Mouse (Mus musculus) hindbrain, embryonic 12.5 days (tissue): ENCODE results near the gene Ndrg4. TPM values are rescaled to one million over a fixed set of nuclear protein-coding genes. Genes with fewer than 3 reads are reported as not detected.
A peak's percentile ranks its signal among the peaks of the same experiment; 100 is the strongest.

Source experiments
- ATAC-seq: fragments of 200-750 bp; cut with Nextera tagmentation; 2 replicates; pipeline ENCODE4 v1.8.0; 2017; ENCODE audit warnings: moderate TSS enrichment; ENCODE audit not compliant: low FRiP score
- H3K27ac ChIP-seq: fragments of 300-500 bp; sonication (generic); 2 replicates; pipeline ENCODE4 v1.5.1; 2016; ENCODE audit warnings: mild to moderate bottlenecking
- H3K27me3 ChIP-seq: fragments of 300-500 bp; sonication (generic); 2 replicates; pipeline ENCODE4 v1.6.1; 2016; ENCODE audit warnings: mild to moderate bottlenecking
- H3K36me3 ChIP-seq: fragments of 300-500 bp; sonication (generic); 2 replicates; pipeline ENCODE4 v1.6.1; 2016; ENCODE audit warnings: mild to moderate bottlenecking
- H3K4me1 ChIP-seq: fragments of 300-500 bp; sonication (generic); 2 replicates; pipeline ENCODE4 v1.6.1; 2016
- H3K4me2 ChIP-seq: fragments of 300-500 bp; sonication (generic); replicated peaks from 2 replicates; pipeline ENCODE4 v1.6.1; 2016; ENCODE audit warnings: mild to moderate bottlenecking
- H3K4me3 ChIP-seq: fragments of 300-500 bp; sonication (generic); 2 replicates; pipeline ENCODE4 v1.5.1; 2016; ENCODE audit warnings: mild to moderate bottlenecking
- H3K9ac ChIP-seq: fragments of 300-500 bp; sonication (generic); 2 replicates; pipeline ENCODE4 v1.6.1; 2016; ENCODE audit warnings: mild to moderate bottlenecking, moderate library complexity
- H3K9me3 ChIP-seq: fragments of 300-500 bp; sonication (generic); replicated peaks from 2 replicates; pipeline ENCODE4 v1.6.1; 2016; ENCODE audit warnings: mild to moderate bottlenecking
- WGBS: fragments of 180-500 bp; shearing (Covaris S2); methylation state at CpG from one replicate; pipeline ENCODE4 v1.1.7; 2016; 5-methylcytosine and 5-hydroxymethylcytosine counted together
- polyA plus RNA-seq: library from polyadenylated mRNA; unstranded; fragments of >200 nt; fragmentation: Nextera tagmentation; extraction: Ambion mirVana; gene quantifications from 2 replicates; pipeline ENCODE4 v1.2.1, GENCODE M21; 2016

Gene Ndrg4
- 97.1 and 99.0 TPM in 2 replicates for polyA plus RNA-seq

- WGBS = 45% methylated on average over 9 of the region's 9 CpGs
- peak within 1 kb of the TSS; percentile 76 for H3K9ac ChIP-seq
These were observed at the start of gene Ndrg4 for GRCm38 (mm10) chr8:95676631-95677030. Gene Ndrg4, plus strand, starts transcription at chr8:95676980.

GRCm38 (mm10) chr8:95632840-95633239 is 43.9 kb upstream of the Ndrg4 start:
- peak; percentile 61 for ATAC-seq
- Histone ChIP-seq H3K9me3 (no peaks in the 10 kb centered on the region), H3K4me2 (peak overlapping the region; percentile 67), H3K27ac (no peak overlapping the region), H3K9ac (no peak overlapping the region), H3K4me1 (0 out of 2 replicates have a peak, but pooled peaks cover 6% of the 10 kb centered on the region), H3K4me3 (no peak overlapping the region), H3K27me3 (peaks cover 9% of the 10 kb centered on the region; the same call in 1 of the 2 replicates), H3K36me3 (no peaks in the 10 kb centered on the region)
- WGBS = 83% methylated on average over 6 of the region's 6 CpGs

More at GRCm38 (mm10) chr8:95676631-95677030, at the start of gene Ndrg4:
- Histone ChIP-seq H3K27me3 (peaks cover 76% of the 10 kb centered on the region), H3K4me1 (peaks cover 15% of the 10 kb centered on the region), H3K4me2 (peak within 1 kb of the TSS; percentile 78), H3K4me3 (peak within 1 kb of the TSS; percentile 55), H3K9me3 (no peaks in the 10 kb centered on the region), H3K36me3 (no peaks in the 10 kb centered on the region), H3K27ac (0 out of 2 replicates have a peak within 1 kb of the TSS, but pooled peaks have one; percentile 5)
- ATAC-seq = no peak

GRCm38 (mm10) chr8:95633262-95634062 is 43.3 kb upstream of the Ndrg4 start, which contains the start of gene Gins3:
Gene Gins3, plus strand, starts transcription at chr8:95633453.
- H3K9ac ChIP-seq = peak within 1 kb of the TSS; percentile 56
- 0 out of 2 replicates have a peak, but pooled peaks cover 6% of the 10 kb centered on the region for H3K4me1 ChIP-seq
- ATAC-seq = peak; percentile 94
- H3K4me3 ChIP-seq = peak within 1 kb of the TSS; percentile 65
- H3K4me2 ChIP-seq = peak within 1 kb of the TSS; percentile 67
- no peaks in the 10 kb centered on the region for H3K36me3 ChIP-seq
- WGBS = 1% methylated on average over 52 of the region's 52 CpGs
- H3K27me3 ChIP-seq = peaks cover 9% of the 10 kb centered on the region; the same call in 1 of the 2 replicates
- H3K9me3 ChIP-seq = no peaks in the 10 kb centered on the region
- no peak within 1 kb of the TSS for H3K27ac ChIP-seq

- no peak overlapping the region for H3K27ac ChIP-seq
- 0 out of 2 replicates have a peak, but pooled peaks cover 6% of the 10 kb centered on the region for H3K4me1 ChIP-seq
- no peak for ATAC-seq
These were observed 42.8 kb upstream of the Ndrg4 start for GRCm38 (mm10) chr8:95634063-95634340.

GRCm38 (mm10) chr8:95644942-95645341 is 31.8 kb upstream of the Ndrg4 start:
- Histone ChIP-seq H3K27me3 (no peaks in the 10 kb centered on the region), H3K4me2 (no peak overlapping the region), H3K4me1 (no peaks in the 10 kb centered on the region), H3K9me3 (no peaks in the 10 kb centered on the region), H3K27ac (no peak overlapping the region), H3K36me3 (peaks cover 5% of the 10 kb centered on the region; the same call in 1 of the 2 replicates), H3K4me3 (no peak overlapping the region), H3K9ac (no peak overlapping the region)
- ATAC-seq = no peak
- 94% methylated on average over 2 of the region's 2 CpGs for WGBS

More at GRCm38 (mm10) chr8:95634063-95634340, 42.8 kb upstream of the Ndrg4 start:
- Histone ChIP-seq H3K9me3 (no peaks in the 10 kb centered on the region), H3K4me2 (peak overlapping the region; percentile 67), H3K36me3 (no peaks in the 10 kb centered on the region), H3K9ac (peak overlapping the region; percentile 56; the same call in 1 of the 2 replicates), H3K4me3 (peak overlapping the region; percentile 65), H3K27me3 (peaks cover 4% of the 10 kb centered on the region; the same call in 1 of the 2 replicates)
- 4% methylated on average over 6 of the region's 6 CpGs for WGBS

- no peak for ATAC-seq
These were observed 28.5 kb upstream of the Ndrg4 start for GRCm38 (mm10) chr8:95648251-95648650.

GRCm38 (mm10) chr8:95653351-95653750 is 23.4 kb upstream of the Ndrg4 start:
- 82% methylated on average over 5 of the region's 5 CpGs for WGBS
- no peaks in the 10 kb centered on the region for H3K9me3 ChIP-seq
- no peak overlapping the region for H3K9ac ChIP-seq
- H3K4me1 ChIP-seq = 0 out of 2 replicates have a peak, but pooled peaks cover 2% of the 10 kb centered on the region
- no peak overlapping the region for H3K4me3 ChIP-seq
- no peaks in the 10 kb centered on the region for H3K27me3 ChIP-seq
- ATAC-seq = no peak
- no peak overlapping the region for H3K27ac ChIP-seq
- no peaks in the 10 kb centered on the region for H3K36me3 ChIP-seq
- no peak overlapping the region for H3K4me2 ChIP-seq

More at GRCm38 (mm10) chr8:95648251-95648650, 28.5 kb upstream of the Ndrg4 start:
- 82% methylated on average over 3 of the region's 3 CpGs for WGBS
- H3K27ac ChIP-seq = no peak overlapping the region
- H3K4me1 ChIP-seq = no peaks in the 10 kb centered on the region
- no peak overlapping the region for H3K9ac ChIP-seq
- H3K4me3 ChIP-seq = no peak overlapping the region
- no peaks in the 10 kb centered on the region for H3K27me3 ChIP-seq
- H3K36me3 ChIP-seq = 0 out of 2 replicates have a peak, but pooled peaks cover 5% of the 10 kb centered on the region
- H3K4me2 ChIP-seq = no peak overlapping the region
- no peaks in the 10 kb centered on the region for H3K9me3 ChIP-seq

GRCm38 (mm10) chr8:95655831-95656230 is 20.9 kb upstream of the Ndrg4 start:
- Histone ChIP-seq H3K27ac (no peak overlapping the region), H3K4me1 (0 out of 2 replicates have a peak, but pooled peaks cover 2% of the 10 kb centered on the region), H3K9me3 (no peaks in the 10 kb centered on the region), H3K27me3 (no peaks in the 10 kb centered on the region), H3K36me3 (no peaks in the 10 kb centered on the region), H3K9ac (no peak overlapping the region), H3K4me2 (no peak overlapping the region), H3K4me3 (no peak overlapping the region)
- no peak for ATAC-seq
- 75% methylated on average over 7 of the region's 7 CpGs for WGBS

- Histone ChIP-seq H3K4me3 (no peak overlapping the region), H3K36me3 (no peaks in the 10 kb centered on the region), H3K9me3 (no peaks in the 10 kb centered on the region), H3K4me2 (no peak overlapping the region), H3K27me3 (no peaks in the 10 kb centered on the region), H3K4me1 (0 out of 2 replicates have a peak, but pooled peaks cover 2% of the 10 kb centered on the region), H3K27ac (no peak overlapping the region), H3K9ac (no peak overlapping the region)
- ATAC-seq = no peak
- 56% methylated on average over 5 of the region's 5 CpGs for WGBS
These were observed 20.3 kb upstream of the Ndrg4 start for GRCm38 (mm10) chr8:95656316-95657002.

- no peak overlapping the region for H3K4me2 ChIP-seq
- no peak overlapping the region for H3K9ac ChIP-seq
- H3K27me3 ChIP-seq = no peaks in the 10 kb centered on the region
- 0 out of 2 replicates have a peak, but pooled peaks cover 2% of the 10 kb centered on the region for H3K4me1 ChIP-seq
- no peaks in the 10 kb centered on the region for H3K36me3 ChIP-seq
- ATAC-seq = no peak
- WGBS = 67% methylated on average over 2 of the region's 2 CpGs
- H3K27ac ChIP-seq = no peak overlapping the region
- no peaks in the 10 kb centered on the region for H3K9me3 ChIP-seq
- no peak overlapping the region for H3K4me3 ChIP-seq
These were observed 19.3 kb upstream of the Ndrg4 start for GRCm38 (mm10) chr8:95657523-95657922.

- no peak for ATAC-seq
- Histone ChIP-seq H3K36me3 (no peaks in the 10 kb centered on the region), H3K27me3 (no peaks in the 10 kb centered on the region), H3K4me3 (no peak overlapping the region), H3K9ac (no peak overlapping the region), H3K27ac (no peak overlapping the region), H3K4me1 (0 out of 2 replicates have a peak, but pooled peaks cover 2% of the 10 kb centered on the region), H3K4me2 (no peak overlapping the region), H3K9me3 (no peaks in the 10 kb centered on the region)
- WGBS = 83% methylated on average over 6 of the region's 6 CpGs
These were observed 16.4 kb upstream of the Ndrg4 start for GRCm38 (mm10) chr8:95660334-95660882.

GRCm38 (mm10) chr8:95661085-95661484 is 15.7 kb upstream of the Ndrg4 start:
- H3K9me3 ChIP-seq = no peaks in the 10 kb centered on the region
- 0 out of 2 replicates have a peak, but pooled peaks cover 2% of the 10 kb centered on the region for H3K4me1 ChIP-seq
- no peak for ATAC-seq
- 87% methylated on average over 8 of the region's 8 CpGs for WGBS
- no peaks in the 10 kb centered on the region for H3K27me3 ChIP-seq
- no peak overlapping the region for H3K4me2 ChIP-seq
- no peak overlapping the region for H3K4me3 ChIP-seq
- H3K9ac ChIP-seq = no peak overlapping the region
- H3K36me3 ChIP-seq = no peaks in the 10 kb centered on the region
- H3K27ac ChIP-seq = no peak overlapping the region
